Mouse (Mus musculus) ES-Bruce4 (cell line): ENCODE results near the gene Dnajb14.

Experiments used
- CTCF ChIP-seq: IDR thresholded peaks from one replicate; pipeline ENCODE4 v1.8.1; 2011; ENCODE audit warnings: low read depth, low read length
- EP300 ChIP-seq: IDR thresholded peaks from 2 replicates; pipeline ENCODE4 v1.6.1; 2011; ENCODE audit warnings: low read depth, low read length; ENCODE audit not compliant: insufficient read depth

DNA sequence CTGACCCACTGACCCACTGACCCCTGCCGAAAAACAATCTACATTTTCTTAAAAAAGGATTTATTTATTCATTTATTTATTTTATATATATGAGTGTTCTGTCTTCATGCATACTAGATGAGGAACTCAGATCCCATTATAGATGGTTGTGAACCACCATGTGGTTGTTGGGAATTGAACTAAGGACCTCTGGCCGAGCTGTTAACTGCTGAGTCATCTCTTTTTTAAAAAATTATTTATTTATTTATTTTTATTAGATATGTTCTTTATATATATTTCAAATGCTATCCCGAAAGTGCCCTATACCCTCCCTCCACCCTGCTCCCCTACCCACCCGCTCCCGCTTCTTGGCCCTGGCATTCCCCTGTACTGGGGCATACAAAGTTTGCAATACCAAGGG lies 13.6 kb downstream of the Dnajb14 start:
- TF ChIP-seq CTCF (no peak), EP300 (no peak)
